Mouse (Mus musculus) ES-CJ7 (cell line): ENCODE data around the gene Tbx6.

Experiments
- DNase-seq: peaks from one replicate; pipeline ENCODE4 v3.0.0; 2011; ENCODE audit warnings: low read depth, low spot score

The Tbx6 gene

DNA sequence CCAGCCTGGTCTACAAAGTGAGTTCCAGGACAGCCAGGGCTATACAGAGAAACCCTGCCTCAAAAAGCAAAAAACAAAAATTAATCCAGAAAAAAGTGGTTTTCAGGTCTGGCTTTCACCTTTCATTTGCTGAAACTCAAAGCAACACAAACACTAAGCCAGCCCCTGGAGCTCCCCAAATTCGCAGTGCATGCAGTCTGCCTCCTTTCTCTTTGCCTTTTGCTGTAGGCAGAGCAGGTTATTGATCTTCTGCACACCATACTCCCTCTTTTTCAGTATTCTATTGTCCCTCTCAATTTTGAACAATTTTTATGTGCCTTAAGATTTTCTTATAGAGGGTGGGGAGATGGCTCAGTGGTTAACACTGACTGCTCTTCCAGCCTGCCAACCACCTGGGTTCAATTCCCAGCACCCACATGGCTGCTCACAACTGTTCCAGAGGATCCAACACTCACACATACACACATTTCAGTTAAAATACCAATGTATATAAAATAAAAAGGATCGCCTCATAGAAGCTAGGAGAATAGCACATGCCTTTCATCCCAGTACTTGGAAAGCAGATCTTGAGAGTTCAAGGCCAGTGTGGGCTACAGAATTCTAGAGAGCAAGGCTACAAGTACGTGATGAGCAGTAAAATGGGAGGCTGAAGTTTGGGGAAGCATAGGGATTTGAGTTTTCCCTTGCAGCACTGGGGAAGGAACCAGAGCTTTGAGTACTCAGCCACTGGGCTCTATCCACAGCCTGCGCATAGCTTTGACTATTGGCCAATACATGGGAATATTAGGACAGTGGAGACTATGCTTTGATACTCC is 12.4 kb downstream of the Tbx6 start:
- DNase-seq, result no peak

DNA sequence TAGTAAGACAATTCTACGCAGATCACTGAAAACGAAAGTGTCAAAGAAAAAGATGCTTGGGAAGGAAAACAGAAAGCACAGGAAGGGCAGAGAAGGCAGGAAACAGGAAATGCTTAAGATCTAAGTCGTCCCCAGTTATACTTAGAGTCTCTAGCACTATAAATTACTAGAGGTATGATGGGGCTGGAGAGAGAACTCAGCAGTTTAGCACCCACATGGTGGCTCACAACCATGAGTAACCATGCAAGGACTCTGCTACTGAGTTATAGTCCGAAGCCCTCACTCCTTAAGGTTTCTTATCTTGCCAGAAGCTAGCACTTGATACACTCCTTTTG is 13.0 kb downstream of the Tbx6 start:
- DNase-seq, result no peak

DNA sequence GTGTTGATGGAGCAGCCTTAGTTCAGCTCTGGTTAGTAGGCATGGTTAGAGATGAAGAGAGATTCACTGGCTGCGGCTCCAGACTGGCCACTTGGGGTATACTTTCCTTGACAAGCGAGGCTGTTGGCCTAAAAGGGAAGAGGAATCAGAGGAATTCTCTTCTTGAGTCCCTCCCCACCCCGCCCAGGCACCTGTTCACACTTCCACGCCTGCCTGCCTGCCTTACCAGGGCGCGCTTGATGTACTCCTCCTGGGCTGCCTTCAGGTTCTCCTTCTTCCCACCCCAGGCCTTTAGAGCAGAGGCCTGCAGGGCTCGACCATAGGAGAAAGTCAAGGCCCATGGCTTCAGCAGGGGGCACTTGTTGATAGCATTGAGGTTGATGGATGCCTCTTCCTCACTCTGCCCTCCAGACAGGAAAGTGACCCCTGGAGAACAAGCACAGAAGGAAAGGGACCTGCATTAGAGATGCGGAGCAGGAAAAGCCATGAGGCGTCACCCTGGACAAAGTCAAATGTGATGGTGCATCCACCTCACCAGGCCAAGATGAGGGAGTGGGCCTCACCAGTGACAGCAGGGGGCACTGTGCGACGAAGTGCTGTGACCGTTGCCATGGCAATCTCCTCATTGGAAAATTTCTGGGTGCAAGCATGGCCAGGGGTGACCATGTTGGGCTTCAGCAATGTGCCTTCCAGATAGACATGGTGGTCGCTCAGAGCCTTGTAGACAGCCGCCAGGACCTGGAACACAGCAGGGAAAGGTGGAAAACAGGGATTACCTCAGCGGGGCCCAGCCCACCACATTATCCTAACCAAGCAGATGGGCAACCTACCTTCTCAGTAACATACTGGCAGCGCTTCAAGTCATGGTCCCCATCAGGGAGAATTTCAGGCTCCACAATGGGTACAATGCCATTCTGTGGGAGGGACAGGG is 14.4 kb downstream of the Tbx6 start:
- DNase-seq, result no peak

DNA sequence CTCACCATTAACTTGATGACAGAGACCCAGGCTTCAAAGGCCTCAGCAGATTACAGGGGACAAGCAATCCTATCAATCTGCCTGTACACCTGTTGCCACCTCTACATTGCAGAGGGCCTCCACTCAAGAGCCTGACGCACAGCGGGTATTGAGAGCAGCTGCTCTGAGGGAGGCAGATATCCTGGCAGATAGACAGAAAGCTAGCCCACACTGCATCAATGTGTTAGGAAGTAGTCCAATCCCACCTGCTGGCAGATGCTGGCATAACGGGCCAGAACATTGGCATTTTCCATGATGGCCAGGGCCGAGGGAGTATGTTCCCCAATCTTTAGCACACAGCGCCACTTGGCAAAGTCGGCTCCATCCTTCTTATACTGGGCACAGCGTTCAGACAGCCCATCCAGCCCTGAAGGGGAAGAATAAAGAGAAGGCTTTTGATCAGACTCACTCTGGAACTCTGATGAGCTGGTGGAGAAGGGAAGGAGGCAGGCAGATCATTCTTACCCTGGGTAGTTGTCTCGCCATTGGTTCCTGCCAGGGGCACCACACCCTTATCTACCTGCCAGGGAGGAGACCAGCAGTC is 15.2 kb downstream of the Tbx6 start:
- peak; percentile 48 for DNase-seq

DNA sequence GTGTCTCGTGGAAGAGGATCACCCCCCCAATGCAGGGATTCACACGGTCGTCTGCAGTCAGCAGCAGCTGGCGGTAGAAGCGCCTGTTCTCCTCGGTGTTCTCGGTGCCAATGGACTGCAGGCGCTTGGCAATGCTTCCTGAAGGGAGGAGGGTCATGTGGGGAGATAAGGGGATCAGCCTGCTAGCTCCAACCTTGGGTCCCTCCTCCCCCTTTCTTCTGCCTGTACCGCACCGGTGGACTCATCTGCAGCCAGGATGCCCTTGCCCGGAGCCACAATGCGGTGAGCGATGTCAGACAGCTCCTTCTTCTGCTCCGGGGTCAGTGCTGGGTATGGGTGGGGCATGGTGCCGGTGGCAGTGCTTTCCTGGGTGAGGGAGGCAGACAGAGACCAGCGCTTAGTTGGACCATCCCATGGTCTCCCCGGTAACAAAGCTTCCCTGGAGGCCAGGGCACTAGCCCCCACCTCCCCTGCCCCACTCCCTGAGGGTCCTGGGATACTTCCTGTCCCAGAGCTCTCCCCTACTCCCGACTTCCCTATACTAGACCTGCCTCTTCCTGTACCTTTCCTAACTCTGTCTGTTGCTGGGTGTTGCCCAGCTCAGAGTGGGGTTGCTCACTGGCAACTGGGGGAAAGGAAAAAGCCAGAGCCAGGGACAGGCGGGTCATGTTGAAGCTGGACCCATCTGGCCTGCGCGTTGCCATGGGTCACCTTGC is 16.3 kb downstream of the Tbx6 start, which contains the start of gene Fam57b:
Gene Fam57b (plus strand): TSS at position 258 of the 716 bp plus-strand sequence.
- DNase-seq, result peak; percentile 39

DNA sequence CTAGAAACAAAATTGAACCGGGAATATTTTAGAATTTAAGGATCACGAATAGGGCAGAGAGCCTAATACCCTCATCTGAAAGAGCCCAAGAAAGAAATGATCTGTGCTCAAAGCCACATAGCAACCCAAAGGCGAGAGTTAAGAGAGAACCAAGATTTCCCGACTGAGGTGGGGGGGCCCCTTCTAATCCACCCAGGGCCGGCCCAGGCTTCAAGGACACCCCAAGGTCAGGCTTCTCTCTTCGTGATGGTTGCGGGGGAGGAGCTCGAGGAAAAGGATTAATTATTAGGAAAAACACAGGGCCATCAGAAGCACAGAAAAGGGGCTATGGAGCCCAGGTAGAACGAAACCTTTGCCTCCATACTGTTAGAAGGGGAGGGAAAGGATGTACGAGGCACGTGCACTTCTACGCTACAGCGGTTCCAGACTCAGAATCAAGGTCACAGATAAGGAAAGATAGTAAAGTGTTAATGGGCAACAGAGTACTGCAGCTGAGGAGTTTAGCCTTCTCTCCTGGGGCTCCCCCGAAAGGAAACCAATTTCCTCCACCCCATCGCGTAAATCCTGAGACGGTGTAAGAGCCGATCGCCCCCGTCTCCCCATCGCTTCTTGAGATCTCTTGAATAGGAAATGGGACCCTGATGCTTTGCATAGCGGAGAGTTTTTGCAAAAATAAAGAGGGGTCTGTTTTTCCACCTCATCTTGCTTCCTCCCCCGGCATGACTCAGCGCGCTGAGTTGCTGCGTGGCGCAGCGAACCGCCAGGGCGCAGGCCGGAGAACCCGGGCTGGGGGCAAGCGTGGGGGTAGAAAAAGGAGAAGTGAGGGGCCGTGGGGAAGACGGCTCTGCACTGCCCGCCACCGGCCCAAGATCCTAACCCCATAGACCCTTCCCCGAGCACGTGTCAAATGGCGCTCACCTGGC is 17.1 kb downstream of the Tbx6 start:
- DNase-seq, result peak; percentile 38

DNA sequence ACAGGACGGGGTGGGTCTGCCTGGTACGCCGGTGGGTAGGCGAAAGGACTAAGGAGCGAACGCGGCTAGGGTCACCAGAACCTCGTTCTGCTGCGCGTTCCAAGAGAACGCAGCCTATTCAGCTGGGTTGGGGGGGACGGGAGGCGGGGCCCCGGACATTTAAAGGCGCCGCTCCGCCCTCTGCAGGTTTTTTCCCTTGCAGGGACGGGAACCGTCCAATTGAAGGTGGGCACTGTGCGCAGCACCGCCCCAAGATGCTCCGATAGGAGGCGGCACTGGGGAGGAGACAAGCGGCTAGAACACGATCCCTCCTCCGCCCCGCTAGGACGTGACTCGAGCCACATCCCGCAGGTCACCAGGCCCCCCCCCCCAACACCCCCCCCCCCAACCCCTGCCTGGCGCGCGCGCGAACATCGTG is 17.8 kb downstream of the Tbx6 start:
- DNase-seq, result peak; percentile 98

DNA sequence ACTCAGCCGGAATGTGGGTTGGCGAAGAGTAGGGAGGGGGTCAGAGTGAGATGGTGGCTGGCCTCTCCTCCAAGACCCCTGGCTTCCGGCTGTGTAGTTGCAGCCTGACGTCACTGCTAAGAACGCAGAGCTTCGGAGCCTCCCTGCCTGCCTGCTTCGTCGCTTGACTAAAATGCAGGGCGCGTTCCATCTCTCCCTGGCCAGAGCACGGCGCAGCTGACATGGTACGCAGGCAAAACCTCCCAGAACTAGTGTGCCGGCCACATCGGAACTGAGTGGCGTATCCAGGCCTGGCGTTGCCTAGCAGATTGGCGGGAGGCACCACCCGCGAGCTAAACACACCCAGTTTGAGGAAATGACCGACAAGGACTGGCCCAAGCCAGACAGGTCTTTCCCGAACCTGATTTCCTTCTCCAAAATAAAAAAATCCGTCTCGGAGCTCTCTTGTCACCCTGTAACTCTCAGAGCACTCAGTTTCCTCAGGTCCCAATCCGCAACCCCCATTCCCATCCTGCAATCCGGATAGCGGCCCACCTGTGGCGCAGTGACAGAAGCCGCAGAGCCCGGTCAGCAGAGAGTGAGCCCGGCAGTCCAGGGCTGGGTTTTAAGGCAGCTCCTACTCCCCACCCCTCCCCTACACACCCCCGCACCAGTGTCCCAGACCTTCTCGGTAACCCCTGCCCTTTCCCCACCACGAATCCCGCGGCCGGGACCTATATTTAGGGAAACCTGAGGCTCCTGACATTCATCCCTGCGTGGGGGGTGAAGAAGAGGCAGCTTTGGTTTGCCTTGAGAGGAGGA is 18.4 kb downstream of the Tbx6 start:
- DNase-seq, result no peak

DNA sequence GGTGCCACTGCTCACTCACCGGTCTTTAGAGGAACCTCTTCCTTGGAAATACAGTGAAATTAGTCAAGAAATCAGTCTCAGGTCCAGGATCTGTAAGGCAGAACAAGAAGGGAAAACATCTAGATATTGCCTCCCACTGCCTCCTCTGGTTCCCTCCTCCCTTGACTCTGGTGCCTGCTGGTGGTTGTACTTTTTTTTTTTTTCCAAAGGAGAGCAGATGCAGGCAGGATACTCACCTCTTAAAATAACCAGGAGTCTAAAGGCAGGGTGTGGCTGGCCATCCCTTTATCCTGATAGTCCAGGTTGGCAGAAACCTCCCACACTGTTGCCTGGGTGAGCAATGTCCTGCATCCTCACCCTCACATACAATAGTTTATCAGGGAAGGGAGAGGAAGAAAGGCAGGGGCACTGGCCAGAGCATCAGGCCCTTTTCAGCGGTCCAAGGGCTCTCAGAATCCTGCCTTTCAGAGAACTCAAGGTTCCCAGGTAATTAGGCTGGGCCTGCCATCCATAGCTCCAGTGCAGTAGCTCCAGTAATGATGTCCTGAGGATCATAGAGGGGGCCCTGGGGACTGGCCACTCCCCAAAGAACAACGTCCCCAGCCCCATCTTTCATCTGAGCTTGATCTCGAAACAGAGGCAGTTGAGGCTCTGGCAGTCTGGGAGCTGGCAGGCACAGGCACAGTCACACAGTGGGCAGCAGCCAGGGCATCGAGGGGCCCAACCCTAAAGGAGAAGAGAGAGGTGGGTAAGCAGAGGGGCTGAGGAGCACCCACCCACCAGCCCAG is 19.2 kb downstream of the Tbx6 start:
- DNase-seq, result no peak

DNA sequence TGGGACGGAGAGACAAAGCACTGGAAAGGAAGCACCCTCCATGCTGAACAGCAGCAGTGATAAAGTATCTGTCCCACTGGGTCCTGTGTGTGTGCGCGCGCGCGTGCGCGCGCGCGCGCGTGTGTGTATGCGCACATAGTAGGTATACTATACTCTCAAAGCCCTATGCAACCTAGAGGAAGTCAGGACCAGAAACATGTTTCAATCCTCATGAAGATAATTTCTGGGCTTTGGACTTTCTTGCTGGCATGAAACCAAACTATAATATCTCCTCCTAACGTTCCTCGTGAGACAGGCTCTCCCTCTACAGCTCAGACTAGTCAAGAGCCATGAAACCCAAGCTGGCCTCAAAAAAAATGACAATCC is 19.8 kb downstream of the Tbx6 start:
- no peak for DNase-seq

DNA sequence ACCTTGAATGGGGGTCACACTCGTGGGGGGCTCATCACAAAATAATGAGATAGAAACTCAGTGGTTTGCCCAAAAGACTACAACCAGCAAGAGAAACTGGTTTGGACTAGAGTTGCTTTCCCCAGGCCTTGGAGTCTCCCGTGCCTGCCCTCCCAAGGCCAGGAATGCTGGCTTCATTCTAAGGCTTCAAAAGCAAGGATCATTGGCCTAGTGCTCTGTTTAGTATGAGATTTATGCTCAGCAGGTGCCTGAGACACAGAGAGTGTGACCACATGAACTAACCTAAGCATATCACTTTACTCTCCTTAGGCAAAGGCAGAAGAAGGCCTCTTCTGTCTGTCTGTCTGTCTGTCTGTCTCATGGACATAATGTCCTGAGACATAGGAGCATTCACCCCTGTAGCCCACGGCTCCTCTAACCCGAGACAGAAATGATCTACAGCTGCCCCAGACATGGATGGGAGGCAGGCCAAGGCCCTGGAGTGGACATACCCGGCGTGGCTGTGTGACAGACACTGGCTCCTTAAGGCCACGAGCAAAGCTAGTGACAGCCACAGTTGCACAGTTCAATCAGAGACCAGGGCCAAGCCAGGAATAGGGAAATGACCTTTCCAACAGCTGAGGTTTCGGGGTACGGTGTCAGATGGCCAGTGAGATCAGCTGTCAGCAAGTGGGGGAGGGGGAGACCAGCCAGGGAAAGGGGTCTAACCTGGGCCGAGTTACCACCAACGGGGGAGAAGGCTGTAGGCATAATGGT is 21.0 kb downstream of the Tbx6 start:
- DNase-seq, result no peak

DNA sequence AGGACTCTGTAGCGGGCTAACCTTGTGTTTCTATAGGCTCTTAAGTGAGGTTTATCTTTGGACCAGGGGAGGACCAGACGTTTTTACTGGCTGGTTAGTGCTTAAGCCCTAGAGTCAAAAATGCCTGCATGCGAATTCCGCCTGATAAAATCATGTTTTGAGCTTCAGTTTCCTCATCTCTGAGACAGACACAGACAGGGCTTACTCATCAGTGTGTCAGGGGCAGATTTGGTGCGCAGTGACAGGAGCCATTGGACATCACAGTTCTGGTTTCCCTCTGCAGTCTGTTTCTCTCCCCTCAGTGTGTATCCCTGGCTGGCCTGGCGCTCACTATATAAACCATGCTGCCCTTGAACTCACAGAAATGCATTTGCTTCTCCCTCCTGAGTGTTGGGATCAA is 21.9 kb downstream of the Tbx6 start:
- no peak for DNase-seq

DNA sequence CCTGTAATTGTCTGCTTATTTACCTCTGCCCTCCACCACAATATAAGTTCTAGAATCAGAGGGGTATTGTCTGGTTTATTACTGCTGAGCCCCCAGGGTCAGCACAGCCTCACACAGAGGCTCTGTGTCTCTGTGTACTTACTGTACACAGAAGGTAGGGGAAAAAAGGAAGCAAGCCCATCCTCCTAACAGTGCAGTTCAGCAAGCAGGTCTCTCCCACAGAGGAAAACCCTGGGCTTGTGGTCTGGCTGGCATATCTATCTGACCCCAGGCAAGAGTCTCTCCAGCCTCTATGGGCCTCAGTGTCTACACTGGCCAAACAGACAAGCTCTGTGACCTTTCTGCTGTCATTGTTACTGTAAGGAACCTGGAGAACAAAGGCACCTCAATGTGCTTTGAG is 22.5 kb downstream of the Tbx6 start:
- DNase-seq, result no peak

DNA sequence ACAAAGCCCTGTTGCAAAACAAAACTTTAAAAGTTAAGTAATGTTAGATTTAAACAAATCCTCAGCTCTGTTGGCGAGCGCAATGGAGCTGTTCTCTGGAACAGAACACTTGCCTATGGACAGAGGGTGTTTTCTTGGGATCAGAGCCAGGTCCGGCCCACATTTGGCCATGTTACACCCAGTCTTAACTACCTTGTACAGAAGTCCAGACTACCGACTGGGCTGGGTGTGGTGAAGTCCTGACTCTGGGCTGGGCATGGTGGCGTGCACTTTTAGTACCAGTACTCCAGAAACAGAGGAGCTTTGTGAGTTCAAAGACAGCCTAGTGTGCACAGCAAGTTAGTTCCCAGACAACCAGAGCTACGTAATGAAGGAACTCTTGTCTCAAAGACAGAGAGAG is 25.7 kb downstream of the Tbx6 start:
- DNase-seq, result no peak

DNA sequence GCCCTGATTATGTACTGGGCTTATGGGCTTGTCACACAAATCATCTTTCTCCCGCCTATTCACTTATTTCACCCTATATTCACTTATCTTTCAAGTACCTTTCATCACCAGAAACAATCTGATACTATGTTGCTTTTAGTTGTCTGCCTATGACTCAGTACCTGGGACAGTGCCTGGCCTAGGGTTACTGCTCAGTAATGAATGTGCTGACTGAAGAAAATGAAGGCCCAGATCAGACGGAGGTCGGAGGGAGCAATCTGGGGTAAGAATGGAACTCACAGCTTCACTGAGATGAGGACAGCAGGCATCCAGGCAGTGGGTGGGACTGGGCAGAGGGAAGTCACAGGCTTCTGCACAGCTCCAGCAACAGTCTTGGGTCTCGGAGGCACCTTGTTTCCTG is 26.1 kb downstream of the Tbx6 start:
- DNase-seq, result no peak

DNA sequence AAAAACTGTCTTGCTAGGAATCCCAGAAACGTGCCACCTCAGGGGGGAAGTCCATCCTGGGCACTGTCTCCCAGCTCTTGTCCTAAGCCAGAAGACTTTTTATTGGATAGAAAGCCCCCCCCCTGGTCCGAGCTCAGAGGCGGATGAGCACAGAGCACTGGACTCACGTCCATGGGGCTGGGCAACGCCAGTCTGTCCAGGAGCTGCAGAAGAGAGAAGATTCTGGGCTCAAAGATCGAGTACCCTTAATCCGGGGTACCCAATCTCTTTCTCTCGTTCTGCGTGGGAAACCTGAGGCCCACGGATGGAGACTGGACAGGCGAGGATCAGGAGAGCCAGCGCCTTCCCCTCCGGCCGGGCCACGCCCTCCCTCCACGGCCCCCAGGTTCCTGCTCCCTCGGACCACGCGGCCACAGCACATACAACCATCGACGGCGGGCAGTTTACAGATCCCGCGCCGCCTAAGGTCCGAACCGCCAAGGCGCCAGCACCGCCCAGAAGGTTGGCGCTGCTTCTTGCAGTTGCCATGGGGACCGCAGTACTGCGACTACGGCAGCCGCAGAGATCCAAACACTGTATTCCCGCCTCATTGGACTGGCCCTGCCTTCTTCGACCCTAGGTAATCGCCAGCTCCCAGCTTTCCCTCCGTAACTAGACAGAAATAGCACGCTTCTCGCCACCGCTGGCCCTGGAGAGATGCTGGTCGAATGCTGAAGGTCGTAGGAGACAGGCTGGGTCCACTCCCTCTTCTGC is 27.6 kb downstream of the Tbx6 start:
- DNase-seq, result peak; percentile 91

DNA sequence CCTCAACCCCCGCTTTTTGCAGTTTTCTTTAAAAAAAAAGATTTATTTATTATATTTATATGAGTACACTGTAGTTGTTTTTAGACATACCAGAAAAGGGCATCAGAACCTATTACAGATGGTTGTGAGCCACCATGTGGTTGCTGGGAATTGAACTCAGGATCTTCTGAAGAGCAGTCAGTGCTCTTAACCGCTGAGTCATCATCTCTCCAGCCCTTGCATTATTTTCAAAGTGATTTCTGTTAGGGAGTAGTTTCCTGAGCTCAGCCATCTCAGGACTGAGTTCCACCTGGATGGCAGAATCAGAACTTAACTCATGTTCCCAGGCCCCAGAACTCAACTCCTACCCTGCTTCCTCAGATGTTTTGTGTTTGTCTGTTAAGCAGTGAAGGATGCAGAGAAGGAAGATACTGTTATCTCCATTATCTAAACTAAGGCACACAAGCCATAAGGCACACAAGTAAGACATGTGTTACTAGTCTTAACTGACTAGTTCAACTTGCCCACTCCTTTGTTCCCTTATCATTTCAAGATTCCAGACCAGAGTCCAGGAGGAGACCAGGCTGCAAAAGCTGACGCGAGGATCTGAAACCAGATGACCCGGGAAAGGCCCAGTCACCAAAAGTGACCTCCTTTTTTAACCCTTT is 28.6 kb downstream of the Tbx6 start:
- no peak for DNase-seq
